Mouse (Mus musculus): ENCODE data around the gene Tex33. TPM values are rescaled to one million over a fixed set of nuclear protein-coding genes. Genes with fewer than 3 reads are reported as not detected.

Gene Tex33
- total RNA-seq, 2 experiments from 2014 or later, result not detected

DNA sequence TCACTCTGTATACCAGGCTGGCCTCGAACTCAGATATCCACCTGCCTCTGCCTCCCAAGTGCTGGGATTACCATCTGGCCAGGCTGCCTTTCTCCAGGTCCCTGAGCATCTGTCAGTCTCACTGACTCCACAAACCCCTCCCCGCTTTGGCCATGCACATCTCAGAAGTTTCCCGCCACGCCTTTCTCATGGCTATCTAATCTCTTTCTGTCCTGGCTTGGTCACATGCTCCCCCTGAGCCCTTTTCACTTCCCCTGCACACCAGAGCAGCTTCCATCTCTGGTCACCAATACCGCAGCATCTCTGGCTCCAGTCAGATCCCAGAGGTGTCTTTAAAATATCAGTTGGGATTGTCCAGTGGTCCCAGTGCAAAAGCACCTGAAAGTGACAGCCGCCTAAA lies 65.7 kb downstream of the Tex33 start:
- 0 out of 2 replicates have a peak, but pooled peaks have one; percentile 24 for ATAC-seq (replicated peaks; ENCODE audit: poor library complexity, severe bottlenecking)

DNA sequence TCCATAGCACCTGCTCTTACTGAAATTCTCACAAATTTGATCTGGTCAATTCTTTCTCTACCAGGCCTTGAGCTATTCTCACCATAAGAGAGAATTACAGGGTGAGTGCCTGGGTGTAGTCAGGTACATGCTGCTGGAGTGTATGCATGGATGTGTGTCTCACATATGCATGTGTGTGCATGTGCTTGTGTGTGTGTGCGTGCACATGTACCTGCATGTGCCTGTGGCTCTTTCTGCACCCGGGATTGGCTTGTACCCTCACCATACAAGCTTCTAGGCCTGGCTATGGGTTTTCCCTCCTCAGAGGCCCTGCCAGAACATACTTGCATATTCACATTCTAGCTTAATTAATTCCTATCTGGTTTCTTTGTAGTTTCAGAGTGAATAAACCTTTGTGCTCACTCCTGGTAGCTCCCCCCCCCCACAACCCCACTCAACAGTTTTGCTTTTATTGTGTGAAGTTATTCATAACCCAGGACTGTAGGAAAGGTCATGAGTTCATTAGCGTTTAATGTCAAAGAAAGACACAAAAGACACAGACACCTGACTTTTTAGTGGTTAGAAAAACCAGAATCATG lies 67.1 kb downstream of the Tex33 start:
- no peak for ATAC-seq (replicated peaks; ENCODE audit: poor library complexity, severe bottlenecking)

Other genes starting within 250 kb of the Tex33 start
- 53.3 and 75.4 TPM in 2 replicates for gene Ift27, start 221.8 kb downstream of the Tex33 start, total RNA-seq (2014; fragmentation: Nextera tagmentation)
- gene Ift27, start 221.8 kb downstream of the Tex33 start, total RNA-seq (2017), result 10.8 and 16.3 TPM in 2 replicates
- gene Pvalb, start 189.5 kb downstream of the Tex33 start, total RNA-seq (2014; fragmentation: Nextera tagmentation), result not detected in 2 replicates
- not detected in 2 replicates for gene Pvalb, start 189.5 kb downstream of the Tex33 start, total RNA-seq (2017)
- 122 and 173 TPM in 2 replicates for gene Ncf4, start 151.1 kb downstream of the Tex33 start, total RNA-seq (2014; fragmentation: Nextera tagmentation)
- 73.5 and 77.6 TPM in 2 replicates for gene Ncf4, start 151.1 kb downstream of the Tex33 start, total RNA-seq (2017)
- gene Csf2rb2, start 90.2 kb downstream of the Tex33 start, total RNA-seq (2014; fragmentation: Nextera tagmentation), result 7.8 and 10.7 TPM in 2 replicates
- 1.6 and 4.1 TPM in 2 replicates for gene Csf2rb2, start 90.2 kb downstream of the Tex33 start, total RNA-seq (2017)
- gene Csf2rb, start 70.2 kb downstream of the Tex33 start, total RNA-seq (2014; fragmentation: Nextera tagmentation), result 90.5 and 114 TPM in 2 replicates
- 57.3 and 137 TPM in 2 replicates for gene Csf2rb, start 70.2 kb downstream of the Tex33 start, total RNA-seq (2017)
- 18.7 and 29.9 TPM in 2 replicates for gene Tst, start 10.0 kb upstream of the Tex33 start, total RNA-seq (2014; fragmentation: Nextera tagmentation)
- gene Tst, start 10.0 kb upstream of the Tex33 start, total RNA-seq (2017), result 12.6 and 16.5 TPM in 2 replicates
- gene Mpst, start 10.5 kb upstream of the Tex33 start, total RNA-seq (2014; fragmentation: Nextera tagmentation), result 8.4 and 9.1 TPM in 2 replicates
- 26.2 and 30.2 TPM in 2 replicates for gene Mpst, start 10.5 kb upstream of the Tex33 start, total RNA-seq (2017)
- gene Kctd17, start 32.7 kb upstream of the Tex33 start, total RNA-seq (2014; fragmentation: Nextera tagmentation), result 13.0 and 27.4 TPM in 2 replicates
- 8.3 and 15.4 TPM in 2 replicates for gene Kctd17, start 32.7 kb upstream of the Tex33 start, total RNA-seq (2017)
- not detected in 2 replicates for gene Tmprss6, start 72.7 kb upstream of the Tex33 start, total RNA-seq (2014; fragmentation: Nextera tagmentation)
- gene Tmprss6, start 72.7 kb upstream of the Tex33 start, total RNA-seq (2017), result not detected in 2 replicates
- gene Il2rb, start 99.4 kb upstream of the Tex33 start, total RNA-seq (2014; fragmentation: Nextera tagmentation), result not detected in 2 replicates
- gene Il2rb, start 99.4 kb upstream of the Tex33 start, total RNA-seq (2017), result not detected in 2 replicates
- 8.1 and 9.1 TPM in 2 replicates for gene C1qtnf6, start 135.5 kb upstream of the Tex33 start, total RNA-seq (2014; fragmentation: Nextera tagmentation)
- 1.0 and 1.5 TPM in 2 replicates for gene C1qtnf6, start 135.5 kb upstream of the Tex33 start, total RNA-seq (2017)
- gene Sstr3, start 148.8 kb upstream of the Tex33 start, total RNA-seq (2014; fragmentation: Nextera tagmentation), result not detected in 2 replicates
- gene Sstr3, start 148.8 kb upstream of the Tex33 start, total RNA-seq (2017), result not detected in 2 replicates
- 325 and 431 TPM in 2 replicates for gene Rac2, start 176.9 kb upstream of the Tex33 start, total RNA-seq (2014; fragmentation: Nextera tagmentation)
- gene Rac2, start 176.9 kb upstream of the Tex33 start, total RNA-seq (2017), result 94.7 and 105 TPM in 2 replicates
- gene Cyth4, start 201.1 kb upstream of the Tex33 start, total RNA-seq (2014; fragmentation: Nextera tagmentation), result 62.3 and 66.3 TPM in 2 replicates
- gene Cyth4, start 201.1 kb upstream of the Tex33 start, total RNA-seq (2017), result 46.0 and 60.5 TPM in 2 replicates